Mouse (Mus musculus) liver, postnatal 0 days (tissue): Measurements from ENCODE around the gene Cd101. TPM values are rescaled to one million over a fixed set of nuclear protein-coding genes. Genes with fewer than 3 reads are reported as not detected.
A peak's percentile ranks its signal among the peaks of the same experiment; 100 is the strongest.

Source experiments
- ATAC-seq: fragments of 200-750 bp; cut with Nextera tagmentation; 2 replicates; pipeline ENCODE4 v1.8.0; 2017; ENCODE audit warnings: mild to moderate bottlenecking, moderate library complexity
- DNase-seq: peaks from one replicate; pipeline ENCODE4 v3.0.0-alpha.2; 2016
- H3K27ac ChIP-seq: fragments of 300-500 bp; sonication (generic); 2 replicates; pipeline ENCODE4 v1.5.1; 2014; ENCODE audit warnings: antibody characterized with exemption, moderate library complexity, mild to moderate bottlenecking, low read depth
- H3K27me3 ChIP-seq: fragments of 300-500 bp; sonication (generic); 2 replicates; pipeline ENCODE4 v1.6.1; 2014; ENCODE audit warnings: low read length, control low read depth, mixed read lengths; ENCODE audit not compliant: insufficient read depth
- H3K36me3 ChIP-seq: fragments of 300-500 bp; sonication (generic); replicated peaks from 2 replicates; pipeline ENCODE4 v1.6.1; 2014; ENCODE audit warnings: mild to moderate bottlenecking, control low read depth, low read length, moderate library complexity, mixed read lengths; ENCODE audit not compliant: insufficient read depth
- H3K4me1 ChIP-seq: fragments of 300-500 bp; sonication (generic); 2 replicates; pipeline ENCODE4 v1.6.1; 2014; ENCODE audit warnings: antibody characterized with exemption, mild to moderate bottlenecking, control low read depth; ENCODE audit not compliant: insufficient read depth
- H3K4me2 ChIP-seq: fragments of 300-500 bp; sonication (generic); 2 replicates; pipeline ENCODE4 v1.6.1; 2014; ENCODE audit warnings: low read depth, mild to moderate bottlenecking, low read length, moderate library complexity, mixed read lengths
- H3K4me3 ChIP-seq: fragments of 300-500 bp; sonication (generic); 2 replicates; pipeline ENCODE4 v1.5.1; 2014; ENCODE audit warnings: low read depth, low read length
- H3K9ac ChIP-seq: fragments of 300-500 bp; sonication (generic); replicated peaks from 2 replicates; pipeline ENCODE4 v1.6.1; 2014; ENCODE audit warnings: mild to moderate bottlenecking, moderate library complexity
- H3K9me3 ChIP-seq: fragments of 300-500 bp; sonication (generic); 2 replicates; pipeline ENCODE4 v1.6.1; 2016; ENCODE audit warnings: mild to moderate bottlenecking, control low read depth, low read length, mixed read lengths
- CTCF ChIP-seq: sonication (generic); IDR thresholded peaks from 2 replicates; pipeline ENCODE4 v1.5.1; 2016; ENCODE audit warnings: antibody characterized with exemption, low read depth
- EP300 ChIP-seq: IDR thresholded peaks from 2 replicates; pipeline ENCODE4 v1.6.1; 2016; ENCODE audit warnings: antibody characterized with exemption, low read depth, mild to moderate bottlenecking
- WGBS: fragments of 180-500 bp; shearing (Covaris S2); extraction: QIAGEN DNeasy Blood & Tissue Kit; methylation state at CpG from one replicate; pipeline ENCODE4 v1.1.7; 2014; ENCODE audit not compliant: insufficient replicate concordance; 5-methylcytosine and 5-hydroxymethylcytosine counted together
- polyA plus RNA-seq: library from polyadenylated mRNA; unstranded; fragments of >200 nt; fragmentation: Nextera tagmentation; extraction: Ambion mirVana; gene quantifications from 2 replicates; pipeline ENCODE4 v1.2.1, GENCODE M21; 2015

Cd101 gene
- polyA plus RNA-seq, 1 experiment from 2014 or later, result 0.12 TPM

DNA sequence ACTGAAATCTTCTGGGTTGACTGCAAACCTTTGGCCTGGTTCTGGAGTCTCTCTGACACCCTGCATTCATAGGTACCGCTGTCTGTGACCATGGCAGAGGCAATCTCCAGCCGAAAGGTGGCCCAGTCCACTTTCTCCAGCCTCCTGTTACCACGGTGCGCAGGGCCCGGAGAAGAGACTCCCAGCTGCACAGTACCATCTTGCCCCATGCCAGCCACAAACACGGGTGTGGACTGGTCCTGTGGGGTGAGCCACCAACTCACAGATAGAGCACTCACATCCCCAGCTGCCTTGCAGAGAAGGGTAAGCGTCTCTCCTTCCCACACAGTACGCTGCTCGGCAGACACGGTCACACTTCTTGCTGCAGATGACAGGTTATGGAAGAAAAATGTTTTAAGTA is 16.4 kb downstream of the Cd101 start:
- no peaks in the 10 kb centered on the region for H3K27me3 ChIP-seq
- H3K4me1 ChIP-seq, result no peaks in the 10 kb centered on the region
- WGBS, result 82% methylated on average over 10 of the region's 10 CpGs
- ATAC-seq (no peak), DNase-seq (no peak)
- H3K4me2 ChIP-seq, result no peak overlapping the region
- H3K9me3 ChIP-seq, result no peaks in the 10 kb centered on the region
- H3K36me3 ChIP-seq, result no peaks in the 10 kb centered on the region
- TF ChIP-seq EP300 (no peak), CTCF (no peak)
- no peak overlapping the region for H3K27ac ChIP-seq
- no peak overlapping the region for H3K9ac ChIP-seq
- no peak overlapping the region for H3K4me3 ChIP-seq

DNA sequence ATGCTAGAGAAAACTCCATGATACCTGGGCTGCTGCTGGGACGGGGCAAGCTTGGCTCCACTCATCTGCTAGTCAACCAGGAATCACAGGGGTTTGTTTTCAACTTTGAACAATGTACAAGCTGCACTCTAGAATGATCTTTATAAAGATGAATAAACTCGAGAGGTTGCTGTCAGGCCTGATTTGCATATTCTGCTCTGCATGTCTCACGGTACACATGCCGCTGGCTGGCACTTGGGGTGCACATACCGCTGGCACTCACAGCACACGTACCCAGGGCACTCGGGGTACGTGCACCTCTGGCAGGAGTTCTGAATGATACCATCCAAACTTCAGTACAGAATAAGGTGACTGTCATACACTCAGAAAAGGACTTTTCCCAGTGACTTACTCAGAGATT is 16.8 kb downstream of the Cd101 start:
- H3K27me3 ChIP-seq, result no peaks in the 10 kb centered on the region
- WGBS, result 76% methylated on average over 8 of the region's 8 CpGs
- TF ChIP-seq CTCF (no peak), EP300 (no peak)
- no peak overlapping the region for H3K9ac ChIP-seq
- H3K9me3 ChIP-seq, result no peaks in the 10 kb centered on the region
- no peaks in the 10 kb centered on the region for H3K36me3 ChIP-seq
- DNase-seq (no peak), ATAC-seq (no peak)
- H3K4me2 ChIP-seq, result no peak overlapping the region
- H3K4me1 ChIP-seq, result no peaks in the 10 kb centered on the region
- no peak overlapping the region for H3K27ac ChIP-seq
- no peak overlapping the region for H3K4me3 ChIP-seq

DNA sequence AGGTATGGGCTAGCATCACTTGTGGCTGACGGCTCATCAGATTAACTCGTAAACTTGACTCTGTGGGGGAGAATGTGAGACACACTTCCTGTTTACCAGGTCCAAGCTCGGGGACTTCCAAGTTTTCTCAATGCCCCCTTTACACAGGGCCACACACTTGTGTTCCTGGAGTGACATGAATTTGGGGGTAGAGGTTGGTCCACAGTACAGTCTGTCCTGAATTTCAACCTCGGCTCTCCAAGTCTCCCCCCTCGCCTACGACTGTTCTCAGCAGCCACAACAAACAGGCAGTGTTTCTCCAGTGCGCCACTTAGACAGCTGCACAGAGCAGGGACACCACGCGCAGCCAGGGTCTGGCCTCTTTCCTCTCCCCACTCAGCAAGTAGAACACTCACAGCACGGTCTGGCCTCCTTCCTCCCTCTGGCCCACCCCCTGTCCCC is 17.2 kb downstream of the Cd101 start:
- Histone ChIP-seq H3K27ac (no peak overlapping the region), H3K4me2 (no peak overlapping the region), H3K4me3 (no peak overlapping the region), H3K4me1 (no peaks in the 10 kb centered on the region), H3K36me3 (no peaks in the 10 kb centered on the region), H3K9ac (no peak overlapping the region), H3K9me3 (no peaks in the 10 kb centered on the region), H3K27me3 (no peaks in the 10 kb centered on the region)
- no peak for TF ChIP-seq EP300
- TF ChIP-seq CTCF, result no peak
- DNase-seq, result no peak
- WGBS, result 42% methylated on average over 10 of the region's 10 CpGs
- ATAC-seq, result no peak

DNA sequence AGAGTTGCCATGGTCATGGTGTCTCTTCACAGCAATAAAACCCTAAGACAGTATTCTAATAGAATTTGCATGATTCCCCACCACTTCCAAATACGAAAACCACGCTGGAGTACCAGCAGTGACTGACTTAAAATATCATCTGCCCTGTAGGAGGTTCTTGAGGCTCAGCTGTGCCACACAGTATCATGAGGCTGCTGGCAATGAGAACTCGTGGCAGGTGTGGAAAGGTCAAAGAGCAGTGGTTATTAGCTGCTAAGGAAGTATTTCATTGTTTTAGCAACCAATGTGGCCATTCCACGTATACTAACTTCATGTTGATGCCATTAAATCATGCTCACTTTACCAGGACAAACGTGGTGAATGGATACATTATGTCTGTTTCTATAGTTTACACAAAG is 18.2 kb downstream of the Cd101 start:
- H3K27me3 ChIP-seq, result no peaks in the 10 kb centered on the region
- no peak overlapping the region for H3K27ac ChIP-seq
- H3K4me2 ChIP-seq, result no peak overlapping the region
- no peaks in the 10 kb centered on the region for H3K4me1 ChIP-seq
- no peak for ATAC-seq
- no peak for DNase-seq
- no peak overlapping the region for H3K9ac ChIP-seq
- no peak overlapping the region for H3K4me3 ChIP-seq
- WGBS, result 59% methylated on average over 5 of the region's 5 CpGs
- TF ChIP-seq CTCF (no peak), EP300 (no peak)
- H3K9me3 ChIP-seq, result no peaks in the 10 kb centered on the region
- H3K36me3 ChIP-seq, result no peaks in the 10 kb centered on the region

DNA sequence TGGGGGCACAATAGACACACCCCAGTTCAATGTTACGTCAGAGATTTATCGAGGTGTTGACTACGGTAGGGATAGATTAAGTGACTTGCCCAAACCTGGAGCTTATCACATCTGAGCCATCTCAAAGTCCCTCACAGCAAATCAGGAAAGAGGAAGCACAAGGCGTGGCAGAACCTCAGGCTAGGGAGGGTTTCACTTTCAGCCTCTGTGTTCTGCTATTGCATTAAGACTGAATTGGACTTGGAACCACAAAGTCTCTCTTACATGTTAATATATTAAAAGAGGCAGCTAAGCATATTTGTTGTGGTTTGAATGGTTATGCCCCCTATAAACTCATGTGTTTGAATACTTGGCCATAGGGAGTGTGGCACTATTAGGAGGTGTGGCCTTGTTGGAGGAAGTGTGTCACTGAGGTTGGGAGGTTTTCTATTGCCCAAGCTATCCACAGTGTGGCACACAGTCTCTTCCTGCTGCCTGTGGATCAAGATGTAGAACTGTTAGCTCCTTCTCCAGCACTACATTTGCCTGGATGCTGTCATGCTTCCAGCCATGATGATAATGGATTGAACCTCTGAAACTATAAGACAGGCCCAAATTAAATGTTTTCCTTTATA is 18.7 kb downstream of the Cd101 start:
- Histone ChIP-seq H3K27ac (no peak overlapping the region), H3K9ac (no peak overlapping the region), H3K9me3 (no peaks in the 10 kb centered on the region), H3K27me3 (no peaks in the 10 kb centered on the region), H3K36me3 (no peaks in the 10 kb centered on the region), H3K4me1 (no peaks in the 10 kb centered on the region), H3K4me2 (no peak overlapping the region), H3K4me3 (no peak overlapping the region)
- ATAC-seq, result peak; percentile 57; the same call in 1 of the 2 replicates
- no peak for DNase-seq
- 37% methylated on average over 4 of the region's 4 CpGs for WGBS
- TF ChIP-seq CTCF, result no peak
- TF ChIP-seq EP300, result no peak

DNA sequence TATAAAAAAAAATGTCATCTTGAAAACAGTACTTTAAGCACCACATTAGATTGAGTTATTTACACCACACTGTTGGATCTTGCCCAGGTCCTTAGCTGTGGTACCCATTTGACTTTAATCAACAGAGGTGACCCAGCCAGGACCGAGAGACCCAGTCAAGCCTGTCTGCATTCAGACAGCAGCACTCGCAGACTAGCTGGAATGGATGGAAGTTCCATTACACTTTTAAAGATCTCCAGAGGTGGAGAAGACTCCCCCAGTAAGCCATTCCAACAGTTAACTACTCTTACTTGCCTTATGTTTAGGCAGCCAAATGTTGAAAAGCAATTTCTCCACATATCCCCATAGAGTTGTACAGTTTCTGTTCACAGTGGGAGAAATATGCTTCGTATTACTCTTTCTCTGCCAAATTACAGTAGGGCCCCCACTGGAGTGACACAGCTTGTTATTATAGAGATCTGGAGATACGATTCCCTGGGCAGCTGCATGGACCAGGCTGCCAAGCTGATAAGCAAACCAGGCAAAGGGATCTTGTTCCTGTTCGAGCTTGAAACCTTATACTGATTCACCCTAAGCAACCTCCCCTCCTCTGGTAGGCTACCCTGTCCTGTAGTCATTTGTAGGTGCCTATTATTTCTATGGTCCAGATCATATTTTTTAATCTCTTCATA is 22.1 kb downstream of the Cd101 start:
- Histone ChIP-seq H3K9ac (no peak overlapping the region), H3K27me3 (no peaks in the 10 kb centered on the region), H3K27ac (no peak overlapping the region), H3K4me1 (no peaks in the 10 kb centered on the region), H3K4me2 (no peak overlapping the region), H3K36me3 (no peaks in the 10 kb centered on the region), H3K4me3 (no peak overlapping the region), H3K9me3 (no peaks in the 10 kb centered on the region)
- no peak for ATAC-seq
- WGBS, result 62% methylated on average over 5 of the region's 5 CpGs
- no peak for TF ChIP-seq CTCF
- no peak for TF ChIP-seq EP300
- no peak for DNase-seq
